Mouse (Mus musculus) spleen, adult 2 months (tissue): ENCODE data around the gene Slc6a20a.

Experiments used
- CTCF ChIP-seq: fragments of 200-500 bp; IDR thresholded peaks from 2 replicates; pipeline ENCODE4 v1.5.1; 2011; ENCODE audit warnings: mild to moderate bottlenecking, inconsistent platforms; ENCODE audit not compliant: insufficient read depth, insufficient read length, insufficient replicate concordance; ENCODE audit errors: extremely low read depth
- POLR2A ChIP-seq: fragments of 200-500 bp; IDR thresholded peaks from 2 replicates; pipeline ENCODE4 v1.6.1; 2011; ENCODE audit warnings: low read depth, low read length, inconsistent platforms

DNA sequence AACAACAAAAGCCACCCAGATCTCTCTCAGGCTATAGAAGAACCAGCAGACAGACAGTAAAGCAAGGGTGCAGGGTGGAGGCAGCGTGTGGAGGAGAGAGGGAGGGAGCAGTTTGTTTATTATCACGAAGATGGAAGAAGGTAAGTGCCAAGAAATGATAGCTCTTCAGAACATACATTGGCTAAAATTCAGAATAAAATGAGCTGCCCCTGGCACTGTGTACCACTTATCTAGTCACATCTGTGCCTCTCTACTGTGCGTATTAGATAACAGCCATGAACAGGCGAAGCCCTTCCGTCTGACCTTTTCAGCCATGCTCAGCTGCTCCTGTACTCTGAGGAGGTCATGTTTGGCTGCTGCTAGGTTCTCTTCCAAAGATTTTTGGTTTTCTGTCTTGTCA, 23.1 kb upstream of the Slc6a20a start:
- TF ChIP-seq CTCF (no peak), POLR2A (no peak)
